Comparison of ENCODE assay signal across 16 mouse cellular contexts in the genomic region with DNA sequence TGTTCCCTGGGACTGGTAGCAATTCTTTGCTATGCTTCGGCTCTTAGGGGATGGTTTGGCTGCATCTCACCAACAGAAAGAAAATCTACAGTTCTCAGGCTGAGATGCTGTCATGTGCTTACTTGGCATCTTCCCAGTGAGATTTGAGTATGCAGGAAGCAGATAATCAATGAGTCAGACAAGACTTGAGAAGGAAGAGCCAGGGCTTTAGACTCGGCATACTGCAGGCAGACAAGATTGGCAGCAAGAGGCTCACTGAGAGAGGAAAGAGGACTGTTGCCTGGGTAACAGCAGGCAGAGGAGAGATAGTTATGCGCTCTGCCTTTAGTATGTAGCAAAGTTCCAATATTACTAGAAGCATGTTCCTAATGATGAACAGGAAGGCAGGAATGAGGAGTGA. TPM values are rescaled to one million over a fixed set of nuclear protein-coding genes. Genes with fewer than 3 reads are reported as not detected.
A peak's percentile ranks its signal among the peaks of the same experiment; 100 is the strongest.
DNase-seq lines count a peak whose midpoint lies in the region; ATAC-seq lines count a peak whose summit lies in the region.
"Had no signal": no experiment of that assay in that cellular context is flagged by ENCODE, and none has a peak within 500 bp of the region (broad histone marks: within the 10 kb centered on the region; RNA-seq: fewer than 3 reads in every experiment).

No protein-coding gene starts in this region.

- peak; percentile 91 for ATAC-seq in frontal cortex, adult (ENCODE audit: low TSS enrichment)

- no peak for DNase-seq in frontal cortex, postnatal 25 days (ENCODE audit: low spot score in 2 of 2)
- peak; percentile 55 for DNase-seq in right cerebral cortex, adult 18-20 months
- DNase-seq in right cerebral cortex, postnatal 4 days = no peak
- DNase-seq in brain, adult 2 months (ENCODE audit: low read depth, low spot score) = peak; percentile 84
- DNase-seq in telencephalon, adult 2 months (ENCODE audit: low read depth, low spot score) = peak; percentile 64
- no peak for DNase-seq in adrenal gland, postnatal 36 days
- DNase-seq: cerebellum, adult 2 months; gastrocnemius, postnatal 10 days; kidney, adult 18-20 months; kidney, postnatal 14 days; lung, adult 18-20 months; lung, postnatal 36 days; thymus, adult 2 months had no signal

RNA-seq across cellular contexts. Expression of gene Ndufa9, which starts 25.8 kb away (rescaled TPM):
- 100 to 1,000 TPM; 223 to 240 TPM for total RNA-seq in adrenal gland, postnatal 36 days (2021)

RNA-seq across cellular contexts. Expression of gene Akap3, which starts 29.8 kb away (rescaled TPM):
- total RNA-seq in adrenal gland, postnatal 36 days (2021) = not detected
- total RNA-seq: adrenal gland, adult 18-20 months; gastrocnemius, postnatal 10 days; heart, adult 8-10 months had no signal

Comparison
In these comparisons a context has a peak if more than half of its experiments do, and no peak if none do; other contexts are left out.
1. DNase-seq: peak in right cerebral cortex, adult 18-20 months (single experiment), brain, adult 2 months (single experiment) and telencephalon, adult 2 months (single experiment); none in frontal cortex, postnatal 25 days (0 of 2), right cerebral cortex, postnatal 4 days (single experiment) and adrenal gland, postnatal 36 days (0 of 2).